Mouse (Mus musculus): ENCODE data around the gene Cebpb.

DNA sequence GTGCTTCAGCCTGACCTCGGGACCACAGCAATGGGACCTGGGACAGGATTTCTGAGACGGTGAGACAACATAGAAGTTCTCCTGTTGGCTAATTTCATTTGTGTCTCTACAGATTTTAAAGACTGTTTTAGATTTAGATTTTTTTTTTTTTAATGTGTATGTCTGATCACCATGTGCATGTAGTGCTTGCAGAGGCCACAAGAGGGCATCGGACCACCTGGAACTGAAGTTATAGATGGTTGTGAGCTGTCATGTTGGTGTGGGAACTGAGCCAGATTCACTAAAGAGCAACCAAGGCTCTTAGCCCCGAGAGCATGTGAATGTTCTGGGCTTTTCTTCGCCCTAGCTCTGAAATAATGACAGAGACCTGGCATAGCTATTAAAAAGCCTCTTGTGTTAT, 8.1 kb upstream of the Cebpb start:
- TF ChIP-seq CTCF (IDR thresholded peaks at IDR 0.05; ENCODE audit: insufficient read depth, low read depth, low read length) (no peak), POLR2A (IDR thresholded peaks at IDR 0.05; ENCODE audit: insufficient read depth, low read depth, low read length) (no peak)

Measured in olfactory bulb, adult 2 months (tissue).